Mouse (Mus musculus): ENCODE data around the gene Neb.

DNA sequence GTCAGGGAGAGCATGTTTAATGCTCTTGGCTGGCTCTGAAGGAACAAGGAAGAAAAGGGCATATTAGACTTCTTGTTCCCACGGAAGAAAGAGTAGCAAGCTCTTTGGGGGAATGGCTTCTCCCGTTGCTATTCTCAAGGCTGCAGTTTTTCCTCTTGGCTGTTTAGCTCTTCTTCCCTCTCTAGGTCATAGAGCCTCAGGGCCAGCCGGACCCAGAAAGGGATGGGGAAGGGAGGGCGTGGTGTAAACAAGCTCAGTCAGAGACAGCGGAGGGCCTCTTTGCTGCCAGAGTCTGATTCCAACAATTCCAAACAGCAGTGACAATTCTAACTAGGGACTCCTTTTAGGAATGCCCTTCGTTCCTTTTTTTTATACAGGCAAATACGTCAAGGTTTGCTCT lies 7.8 kb upstream of the Neb start:
- TF ChIP-seq GATA1 (IDR thresholded peaks at IDR 0.05; ENCODE audit: borderline replicate concordance, low read length) (no peak), FLI1 (IDR thresholded peaks at IDR 0.05; ENCODE audit: low read length) (no peak)

Measured in megakaryocyte, embryonic 14.5 days (primary cell).